Mouse (Mus musculus) MN1 (cell line): ENCODE measurements at regions not wholly inside any gene's neighbourhood (a gene's known extent, or its start where the extent isn't known, plus 50 kb on each side); places are given as distances from the start of the nearest gene placed in this dataset.
A peak's percentile ranks its signal among the peaks of the same experiment; 100 is the strongest.

Experiments
- DNase-seq: peaks from one replicate; pipeline ENCODE4 v3.0.0-alpha.2; 2016; ENCODE audit warnings: low spot score

- no peak for DNase-seq
Measured at GRCm38 (mm10) chr12:13030333-13030732, 88.6 kb upstream of the Mycn start.

- DNase-seq = peak; percentile 89
Measured at GRCm38 (mm10) chr12:13028086-13028485, 86.4 kb upstream of the Mycn start.

GRCm38 (mm10) chr12:13026041-13026580 is 84.4 kb upstream of the Mycn start:
- DNase-seq = peak; percentile 97

- DNase-seq = peak; percentile 28
Measured at GRCm38 (mm10) chr12:13024215-13024841, 82.6 kb upstream of the Mycn start.

- no peak for DNase-seq
Measured at GRCm38 (mm10) chr12:13011023-13011761, 69.5 kb upstream of the Mycn start.

- DNase-seq = no peak
Measured at GRCm38 (mm10) chr12:13010405-13010804, 68.7 kb upstream of the Mycn start.

GRCm38 (mm10) chr12:13009470-13009869 is 67.8 kb upstream of the Mycn start:
- no peak for DNase-seq

GRCm38 (mm10) chr12:13002703-13003102 is 61.0 kb upstream of the Mycn start:
- no peak for DNase-seq

GRCm38 (mm10) chr12:13002069-13002590 is 60.4 kb upstream of the Mycn start:
- DNase-seq = no peak

GRCm38 (mm10) chr12:12995974-12996361 is 54.3 kb upstream of the Mycn start:
- DNase-seq = no peak

- no peak for DNase-seq
Measured at GRCm38 (mm10) chr12:12995061-12995973, 53.6 kb upstream of the Mycn start.

- no peak for DNase-seq
Measured at GRCm38 (mm10) chr12:12993894-12994714, 52.4 kb upstream of the Mycn start.
